Mouse (Mus musculus): ENCODE measurements at regions not wholly inside any gene's neighbourhood (a gene's known extent, or its start where the extent isn't known, plus 50 kb on each side); places are given as distances from the start of the nearest gene placed in this dataset.
A peak's percentile ranks its signal among the peaks of the same experiment; 100 is the strongest.

- H3K36me3 ChIP-seq (replicated peaks; ENCODE audit: control insufficient read depth, insufficient read depth, low read depth, low read length): no peaks in the 10 kb centered on the region
- H3K27me3 ChIP-seq (ENCODE audit: control insufficient read depth, insufficient read depth, low read length): no peaks in the 10 kb centered on the region; the same call in 1 of the 2 replicates
- 34% methylated on average over 18 of the region's 18 CpGs for WGBS
- H3K9me3 ChIP-seq (replicated peaks; ENCODE audit: control insufficient read depth, low read length): no peaks in the 10 kb centered on the region
- peak; percentile 8 for DNase-seq (ENCODE audit: low spot score)
- ATAC-seq (replicated peaks; ENCODE audit: insufficient number of reproducible peaks, low FRiP score, low TSS enrichment, low read depth): no peak
- H3K4me2 ChIP-seq (ENCODE audit: low read depth, low read length): no peak overlapping the region
- no peak overlapping the region for H3K4me3 ChIP-seq (ENCODE audit: low read depth, low read length)
- no peak overlapping the region for H3K27ac ChIP-seq (replicated peaks; ENCODE audit: low read depth, low read length)
- H3K9ac ChIP-seq (replicated peaks; ENCODE audit: low read length): no peak overlapping the region
- no peaks in the 10 kb centered on the region for H3K4me1 ChIP-seq (ENCODE audit: control insufficient read depth, insufficient read depth, low read length)
Observed at GRCm38 (mm10) chr9:43934012-43934690, 109.0 kb upstream of the Thy1 start.

DNA sequence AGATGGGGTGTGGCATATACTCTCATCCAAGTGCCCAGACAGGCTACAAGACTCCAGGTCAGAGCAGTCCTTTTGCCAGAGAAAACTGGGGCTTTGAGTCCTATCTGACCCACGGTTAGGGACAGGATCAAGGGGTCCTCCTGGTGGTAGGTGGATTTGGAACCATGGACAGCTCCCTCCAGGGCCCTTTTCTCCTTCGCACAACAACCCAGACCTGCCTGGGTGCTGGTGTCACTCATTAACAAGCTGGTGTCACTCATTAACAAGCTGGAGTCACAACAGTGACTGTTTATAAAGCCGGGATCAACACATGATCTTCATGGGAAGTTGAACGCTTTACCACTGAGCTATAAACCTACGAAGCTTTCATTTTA lies 108.5 kb upstream of the Thy1 start:
- Histone ChIP-seq H3K27ac (replicated peaks; ENCODE audit: low read depth, low read length) (no peak overlapping the region), H3K4me1 (ENCODE audit: control insufficient read depth, insufficient read depth, low read length) (no peaks in the 10 kb centered on the region), H3K4me2 (ENCODE audit: low read depth, low read length) (no peak overlapping the region), H3K4me3 (ENCODE audit: low read depth, low read length) (no peak overlapping the region), H3K9me3 (replicated peaks; ENCODE audit: control insufficient read depth, low read length) (no peaks in the 10 kb centered on the region), H3K27me3 (ENCODE audit: control insufficient read depth, insufficient read depth, low read length) (no peaks in the 10 kb centered on the region; the same call in 1 of the 2 replicates), H3K36me3 (replicated peaks; ENCODE audit: control insufficient read depth, insufficient read depth, low read depth, low read length) (no peaks in the 10 kb centered on the region), H3K9ac (replicated peaks; ENCODE audit: low read length) (no peak overlapping the region)
- WGBS: 15% methylated on average over 5 of the region's 5 CpGs
- ATAC-seq (replicated peaks; ENCODE audit: insufficient number of reproducible peaks, low FRiP score, low TSS enrichment, low read depth): no peak
- DNase-seq (ENCODE audit: low spot score): peak; percentile 64

GRCm38 (mm10) chr9:43939336-43939735 lies 103.8 kb upstream of the Thy1 start:
- H3K4me1 ChIP-seq (ENCODE audit: control insufficient read depth, insufficient read depth, low read length): no peaks in the 10 kb centered on the region
- WGBS: 75% methylated on average over 11 of the region's 11 CpGs
- no peak for ATAC-seq (replicated peaks; ENCODE audit: insufficient number of reproducible peaks, low FRiP score, low TSS enrichment, low read depth)
- no peak overlapping the region for H3K4me2 ChIP-seq (ENCODE audit: low read depth, low read length)
- no peak overlapping the region for H3K4me3 ChIP-seq (ENCODE audit: low read depth, low read length)
- no peak for DNase-seq (ENCODE audit: low spot score)
- H3K9me3 ChIP-seq (replicated peaks; ENCODE audit: control insufficient read depth, low read length): no peaks in the 10 kb centered on the region
- H3K27ac ChIP-seq (replicated peaks; ENCODE audit: low read depth, low read length): no peak overlapping the region
- no peaks in the 10 kb centered on the region; the same call in 1 of the 2 replicates for H3K27me3 ChIP-seq (ENCODE audit: control insufficient read depth, insufficient read depth, low read length)
- H3K36me3 ChIP-seq (replicated peaks; ENCODE audit: control insufficient read depth, insufficient read depth, low read depth, low read length): no peaks in the 10 kb centered on the region
- H3K9ac ChIP-seq (replicated peaks; ENCODE audit: low read length): no peak overlapping the region

DNA sequence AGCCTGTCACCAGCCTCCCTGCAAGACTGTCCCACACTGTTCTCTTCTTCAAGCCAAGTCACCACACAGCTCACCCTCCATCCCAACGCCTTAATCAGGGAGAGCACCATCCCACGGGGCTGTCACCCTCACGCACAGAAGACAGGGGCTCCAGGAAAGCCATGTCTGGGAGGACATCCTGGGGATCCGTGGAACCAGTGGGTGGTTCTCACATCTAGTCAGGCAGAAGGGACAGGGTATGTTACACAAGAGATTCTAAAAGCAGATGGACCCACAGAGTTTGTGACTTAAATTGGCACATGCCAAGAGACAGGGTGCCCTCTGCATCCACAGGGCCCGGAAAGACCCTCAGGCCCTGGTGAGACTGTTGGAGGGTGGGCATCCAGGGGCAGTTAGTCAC lies 101.0 kb upstream of the Thy1 start:
- ATAC-seq (replicated peaks; ENCODE audit: insufficient number of reproducible peaks, low FRiP score, low TSS enrichment, low read depth) (no peak), DNase-seq (ENCODE audit: low spot score) (no peak)
- Histone ChIP-seq H3K27ac (replicated peaks; ENCODE audit: low read depth, low read length) (no peak overlapping the region), H3K27me3 (ENCODE audit: control insufficient read depth, insufficient read depth, low read length) (no peaks in the 10 kb centered on the region), H3K9ac (replicated peaks; ENCODE audit: low read length) (no peak overlapping the region), H3K4me3 (ENCODE audit: low read depth, low read length) (no peak overlapping the region), H3K4me2 (ENCODE audit: low read depth, low read length) (no peak overlapping the region), H3K4me1 (ENCODE audit: control insufficient read depth, insufficient read depth, low read length) (no peaks in the 10 kb centered on the region), H3K36me3 (replicated peaks; ENCODE audit: control insufficient read depth, insufficient read depth, low read depth, low read length) (no peaks in the 10 kb centered on the region), H3K9me3 (replicated peaks; ENCODE audit: control insufficient read depth, low read length) (no peaks in the 10 kb centered on the region)
- 79% methylated on average over 5 of the region's 5 CpGs for WGBS

DNA sequence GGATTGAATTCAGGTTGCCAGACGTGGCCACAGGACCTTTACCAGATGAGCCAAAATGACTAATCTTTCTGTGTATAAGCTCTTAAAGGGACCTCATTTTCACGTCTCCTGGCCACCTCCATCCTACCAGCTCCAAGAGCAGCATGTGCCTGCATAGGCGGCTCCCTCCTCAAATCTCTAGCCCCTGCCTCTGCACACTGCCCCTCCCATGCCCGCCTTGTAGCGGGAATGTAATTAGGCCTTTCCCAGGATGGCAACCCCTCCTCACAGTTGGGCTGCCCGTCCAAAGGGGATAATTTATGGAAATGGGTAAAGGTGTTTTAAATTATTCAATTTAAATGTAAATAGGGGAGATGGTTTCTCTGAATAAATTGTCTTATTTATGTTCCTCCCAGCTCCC lies 99.7 kb upstream of the Thy1 start:
- Histone ChIP-seq H3K9me3 (replicated peaks; ENCODE audit: control insufficient read depth, low read length) (no peaks in the 10 kb centered on the region), H3K27ac (replicated peaks; ENCODE audit: low read depth, low read length) (no peak overlapping the region), H3K9ac (replicated peaks; ENCODE audit: low read length) (no peak overlapping the region), H3K4me1 (ENCODE audit: control insufficient read depth, insufficient read depth, low read length) (no peaks in the 10 kb centered on the region), H3K27me3 (ENCODE audit: control insufficient read depth, insufficient read depth, low read length) (no peaks in the 10 kb centered on the region), H3K4me2 (ENCODE audit: low read depth, low read length) (no peak overlapping the region), H3K4me3 (ENCODE audit: low read depth, low read length) (no peak overlapping the region), H3K36me3 (replicated peaks; ENCODE audit: control insufficient read depth, insufficient read depth, low read depth, low read length) (no peaks in the 10 kb centered on the region)
- WGBS: 36% methylated on average over 6 of the region's 6 CpGs
- no peak for DNase-seq (ENCODE audit: low spot score)
- no peak for ATAC-seq (replicated peaks; ENCODE audit: insufficient number of reproducible peaks, low FRiP score, low TSS enrichment, low read depth)

DNA sequence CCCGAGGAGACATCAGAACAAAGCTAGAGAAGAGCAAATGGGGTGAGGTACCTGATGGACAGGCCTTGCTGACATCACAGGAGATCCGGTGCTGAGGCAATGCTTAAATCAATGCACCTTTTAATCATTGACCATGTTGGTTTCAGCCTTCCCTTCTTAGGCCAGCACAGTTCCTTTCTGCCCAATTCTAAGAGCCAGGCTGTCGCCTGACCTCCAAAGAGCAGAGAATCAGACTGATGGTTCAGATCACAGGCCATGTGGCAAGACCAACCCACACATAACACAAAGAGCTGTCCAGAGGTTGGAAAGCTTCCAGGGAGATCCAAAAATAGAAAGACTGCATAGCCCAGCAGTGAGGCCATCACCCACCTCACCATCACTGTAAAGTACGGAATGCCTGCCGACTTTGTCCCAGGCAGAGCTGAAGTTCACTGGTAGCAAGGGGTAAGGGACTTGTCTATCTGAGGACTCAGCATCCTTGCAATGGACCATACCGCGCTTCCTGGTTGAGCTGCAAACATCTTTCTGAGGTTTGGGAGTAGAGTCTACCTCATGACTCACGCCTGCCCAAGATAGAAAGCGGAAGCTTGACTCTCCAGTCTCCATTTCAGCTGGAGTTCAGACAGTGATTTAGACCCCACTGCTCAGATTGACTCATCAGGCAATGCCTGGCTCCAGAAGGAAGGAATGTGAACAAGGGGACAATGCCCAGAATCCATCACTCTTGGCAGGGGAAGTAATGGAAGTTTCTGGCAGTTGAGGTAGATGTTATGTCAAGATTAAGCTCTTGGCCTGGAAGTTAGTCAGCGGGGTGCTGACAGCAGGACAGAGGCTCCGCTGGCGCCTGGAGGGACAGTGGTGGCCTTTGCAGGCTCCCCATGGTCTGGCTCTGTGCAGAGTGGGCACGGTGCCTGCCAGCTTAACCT lies 98.1 kb upstream of the Thy1 start:
- Histone ChIP-seq H3K4me3 (ENCODE audit: low read depth, low read length) (no peak overlapping the region), H3K27me3 (ENCODE audit: control insufficient read depth, insufficient read depth, low read length) (no peaks in the 10 kb centered on the region), H3K9me3 (replicated peaks; ENCODE audit: control insufficient read depth, low read length) (no peaks in the 10 kb centered on the region), H3K4me1 (ENCODE audit: control insufficient read depth, insufficient read depth, low read length) (no peaks in the 10 kb centered on the region), H3K27ac (replicated peaks; ENCODE audit: low read depth, low read length) (no peak overlapping the region), H3K36me3 (replicated peaks; ENCODE audit: control insufficient read depth, insufficient read depth, low read depth, low read length) (no peaks in the 10 kb centered on the region), H3K9ac (replicated peaks; ENCODE audit: low read length) (no peak overlapping the region), H3K4me2 (ENCODE audit: low read depth, low read length) (no peak overlapping the region)
- 81% methylated on average over 13 of the region's 13 CpGs for WGBS
- ATAC-seq (replicated peaks; ENCODE audit: insufficient number of reproducible peaks, low FRiP score, low TSS enrichment, low read depth): no peak
- no peak for DNase-seq (ENCODE audit: low spot score)

DNA sequence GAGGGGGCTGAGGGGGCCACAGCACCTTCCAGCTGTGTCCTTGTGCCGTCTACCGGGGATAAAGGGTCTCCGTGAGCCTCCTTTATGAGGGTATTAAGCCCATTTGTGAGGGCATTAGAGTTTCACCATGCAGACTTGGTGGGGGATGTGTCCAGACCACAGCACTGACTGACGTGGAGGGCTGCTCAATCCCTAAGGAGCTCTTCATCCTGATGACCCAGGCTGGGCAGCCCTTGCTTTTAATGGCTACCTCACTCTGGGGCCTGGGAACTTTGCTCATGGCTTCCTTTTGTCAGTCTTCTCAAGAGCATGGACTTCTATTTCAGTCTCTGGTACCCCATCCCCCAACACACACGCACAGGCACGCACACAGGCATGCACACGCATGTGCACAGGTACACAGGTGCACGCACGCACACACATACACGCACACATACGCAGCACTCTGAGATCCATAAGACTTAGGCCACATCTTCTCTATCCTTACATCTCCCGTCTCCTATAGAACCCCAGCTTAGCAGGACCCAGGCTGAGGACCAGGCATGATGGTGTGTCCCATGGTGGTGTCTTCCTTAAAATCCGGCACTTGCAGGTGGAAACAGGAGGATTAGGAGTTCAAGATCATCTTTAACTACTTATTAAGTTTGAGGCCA lies 97.1 kb upstream of the Thy1 start:
- no peak overlapping the region for H3K4me3 ChIP-seq (ENCODE audit: low read depth, low read length)
- no peaks in the 10 kb centered on the region for H3K27me3 ChIP-seq (ENCODE audit: control insufficient read depth, insufficient read depth, low read length)
- no peak overlapping the region for H3K27ac ChIP-seq (replicated peaks; ENCODE audit: low read depth, low read length)
- H3K9ac ChIP-seq (replicated peaks; ENCODE audit: low read length): no peak overlapping the region
- ATAC-seq (replicated peaks; ENCODE audit: insufficient number of reproducible peaks, low FRiP score, low TSS enrichment, low read depth) (no peak), DNase-seq (ENCODE audit: low spot score) (no peak)
- no peaks in the 10 kb centered on the region for H3K9me3 ChIP-seq (replicated peaks; ENCODE audit: control insufficient read depth, low read length)
- no peak overlapping the region for H3K4me2 ChIP-seq (ENCODE audit: low read depth, low read length)
- WGBS: 89% methylated on average over 13 of the region's 13 CpGs
- H3K36me3 ChIP-seq (replicated peaks; ENCODE audit: control insufficient read depth, insufficient read depth, low read depth, low read length): no peaks in the 10 kb centered on the region
- H3K4me1 ChIP-seq (ENCODE audit: control insufficient read depth, insufficient read depth, low read length): no peaks in the 10 kb centered on the region

DNA sequence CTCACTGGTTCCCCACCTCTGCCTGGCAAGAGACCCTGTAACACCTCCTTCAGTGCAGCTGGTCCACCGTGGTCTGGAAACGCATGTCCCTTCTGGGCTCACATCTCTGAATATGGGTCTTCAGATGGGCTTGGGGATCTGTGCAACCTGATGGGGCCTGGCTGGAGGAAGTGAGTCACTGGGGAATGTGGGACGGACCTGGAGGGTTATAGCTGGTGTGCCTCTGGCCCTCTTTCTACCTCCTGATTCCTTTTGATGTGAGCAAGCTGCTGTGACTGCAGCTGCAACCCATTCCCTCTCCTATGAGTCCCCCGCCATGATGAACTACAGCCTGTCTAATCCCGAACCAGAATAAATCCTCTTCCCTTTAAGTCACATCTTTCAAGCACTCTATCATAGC lies 96.1 kb upstream of the Thy1 start:
- no peaks in the 10 kb centered on the region for H3K36me3 ChIP-seq (replicated peaks; ENCODE audit: control insufficient read depth, insufficient read depth, low read depth, low read length)
- WGBS: 57% methylated on average over 5 of the region's 5 CpGs
- no peaks in the 10 kb centered on the region for H3K9me3 ChIP-seq (replicated peaks; ENCODE audit: control insufficient read depth, low read length)

More for the DNA sequence above, 96.1 kb upstream of the Thy1 start:
- no peak overlapping the region for H3K9ac ChIP-seq (replicated peaks; ENCODE audit: low read length)
- no peaks in the 10 kb centered on the region for H3K4me1 ChIP-seq (ENCODE audit: control insufficient read depth, insufficient read depth, low read length)
- no peaks in the 10 kb centered on the region for H3K27me3 ChIP-seq (ENCODE audit: control insufficient read depth, insufficient read depth, low read length)
- no peak overlapping the region for H3K4me3 ChIP-seq (ENCODE audit: low read depth, low read length)
- H3K4me2 ChIP-seq (ENCODE audit: low read depth, low read length): no peak overlapping the region
- DNase-seq (ENCODE audit: low spot score) (no peak), ATAC-seq (replicated peaks; ENCODE audit: insufficient number of reproducible peaks, low FRiP score, low TSS enrichment, low read depth) (no peak)
- no peak overlapping the region for H3K27ac ChIP-seq (replicated peaks; ENCODE audit: low read depth, low read length)
